Comparison of ENCODE assay signal across 11 mouse cellular contexts in the genomic region with DNA sequence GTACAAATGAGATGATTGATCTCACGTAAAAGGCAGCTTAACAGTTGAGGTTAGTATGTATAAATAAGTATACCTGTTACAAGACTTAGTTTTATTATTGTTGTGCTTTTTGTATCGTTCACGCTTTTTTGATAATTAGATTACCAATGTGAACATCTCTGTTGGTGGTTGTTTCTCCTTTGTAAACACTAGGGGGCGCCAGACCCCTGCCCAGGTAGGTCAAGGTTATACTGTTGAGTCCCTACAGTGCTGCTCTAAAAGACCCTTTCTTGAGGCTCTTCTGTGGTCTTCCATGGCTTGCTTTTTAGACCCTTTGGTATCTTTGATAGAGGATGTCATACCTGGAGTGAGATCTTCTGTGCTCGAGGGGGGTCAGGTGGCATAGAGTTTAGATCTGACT. TPM values are rescaled to one million over a fixed set of nuclear protein-coding genes. Genes with fewer than 3 reads are reported as not detected.
DNase-seq lines count a peak whose midpoint lies in the region; ATAC-seq and TF ChIP-seq lines count a peak whose summit lies in the region.
"Had no signal": no experiment of that assay in that cellular context is flagged by ENCODE, and none has a peak within 500 bp of the region (broad histone marks: within the 10 kb centered on the region; RNA-seq: fewer than 3 reads in every experiment).

No protein-coding gene starts in this region.

- no peak for TF ChIP-seq EP300 in heart, postnatal 0 days (IDR thresholded peaks at IDR 0.05; ENCODE audit: low read depth)

- no peaks in the 10 kb centered on the region for H3K9me3 ChIP-seq in heart, postnatal 0 days (replicated peaks; ENCODE audit: control insufficient read depth, low read length)
- no peaks in the 10 kb centered on the region for H3K9me3 ChIP-seq in heart, embryonic 12.5 days (replicated peaks)
- no peaks in the 10 kb centered on the region for H3K9me3 ChIP-seq in midbrain, postnatal 0 days (ENCODE audit: low read length)
- H3K9me3 ChIP-seq in midbrain, embryonic 15.5 days = no peaks in the 10 kb centered on the region
- H3K9me3 ChIP-seq: embryonic facial prominence, embryonic 13.5 days; stomach, embryonic 15.5 days had no signal

- H3K27me3 ChIP-seq in heart, postnatal 0 days (ENCODE audit: control insufficient read depth, insufficient read depth, low read length) = no peaks in the 10 kb centered on the region
- H3K27me3 ChIP-seq in heart, embryonic 12.5 days (replicated peaks) = no peaks in the 10 kb centered on the region
- H3K27me3 ChIP-seq in midbrain, postnatal 0 days (ENCODE audit: insufficient read depth, low read length) = no peaks in the 10 kb centered on the region
- H3K27me3 ChIP-seq in midbrain, embryonic 15.5 days (replicated peaks) = no peaks in the 10 kb centered on the region
- H3K27me3 ChIP-seq in small intestine, adult 2 months (ENCODE audit: control insufficient read depth, insufficient read depth, low read length) = no peaks in the 10 kb centered on the region
- H3K27me3 ChIP-seq: embryonic facial prominence, embryonic 13.5 days; stomach, embryonic 15.5 days had no signal

- H3K4me2 ChIP-seq in heart, postnatal 0 days (ENCODE audit: low read depth, low read length) = no peak overlapping the region
- no peak overlapping the region for H3K4me2 ChIP-seq in heart, embryonic 12.5 days
- H3K4me2 ChIP-seq in midbrain, postnatal 0 days (ENCODE audit: low read depth, low read length, poor library complexity, severe bottlenecking) = no peak overlapping the region
- no peak overlapping the region for H3K4me2 ChIP-seq in midbrain, embryonic 15.5 days
- H3K4me2 ChIP-seq: embryonic facial prominence, embryonic 13.5 days; stomach, embryonic 15.5 days had no signal

- TF ChIP-seq CTCF in heart, postnatal 0 days (IDR thresholded peaks at IDR 0.05; ENCODE audit: low read depth) = peak; percentile 53
- peak; percentile 77 for TF ChIP-seq CTCF in midbrain, postnatal 0 days (IDR thresholded peaks at IDR 0.05)
- TF ChIP-seq CTCF in brain, embryonic 14.5 days (IDR thresholded peaks at IDR 0.05; ENCODE audit: borderline replicate concordance, extremely low read depth, insufficient read depth, insufficient read length) = peak; percentile 58; the same call in 1 of the 2 replicates
- TF ChIP-seq CTCF in small intestine, adult 2 months (IDR thresholded peaks at IDR 0.05; ENCODE audit: extremely low read depth, insufficient read length, insufficient replicate concordance, low read depth, low read length) = peak; percentile 63; the same call in 1 of the 2 replicates

- H3K36me3 ChIP-seq in heart, postnatal 0 days (replicated peaks; ENCODE audit: control insufficient read depth, insufficient read depth, low read length) = peaks cover 6% of the 10 kb centered on the region; the same call in 1 of the 2 replicates
- peaks cover 4% of the 10 kb centered on the region; the same call in 1 of the 2 replicates for H3K36me3 ChIP-seq in heart, embryonic 12.5 days
- H3K36me3 ChIP-seq in midbrain, postnatal 0 days (ENCODE audit: insufficient read depth, low read length) = peaks cover 4% of the 10 kb centered on the region; the same call in 1 of the 2 replicates
- 0 out of 2 replicates have a peak, but pooled peaks cover 2% of the 10 kb centered on the region for H3K36me3 ChIP-seq in midbrain, embryonic 15.5 days (replicated peaks)
- peaks cover 13% of the 10 kb centered on the region for H3K36me3 ChIP-seq in small intestine, adult 2 months (ENCODE audit: control insufficient read depth, insufficient read depth, low read length)

- WGBS in heart, postnatal 0 days = 72% methylated on average over 5 of the region's 5 CpGs
- 70% methylated on average over 5 of the region's 5 CpGs for WGBS in heart, embryonic 12.5 days
- WGBS in midbrain, postnatal 0 days = 67% methylated on average over 5 of the region's 5 CpGs
- WGBS in midbrain, embryonic 15.5 days = 70% methylated on average over 5 of the region's 5 CpGs
- WGBS in small intestine, adult 2 months = 73% methylated on average over 5 of the region's 5 CpGs

- no peaks in the 10 kb centered on the region for H3K4me1 ChIP-seq in heart, postnatal 0 days (ENCODE audit: control insufficient read depth, insufficient read depth)
- H3K4me1 ChIP-seq in heart, embryonic 12.5 days (replicated peaks) = 0 out of 2 replicates have a peak, but pooled peaks cover 3% of the 10 kb centered on the region
- H3K4me1 ChIP-seq in midbrain, postnatal 0 days (ENCODE audit: insufficient read depth, low read length) = no peaks in the 10 kb centered on the region; the same call in 1 of the 2 replicates
- H3K4me1 ChIP-seq in midbrain, embryonic 15.5 days = peaks cover 12% of the 10 kb centered on the region
- no peaks in the 10 kb centered on the region for H3K4me1 ChIP-seq in small intestine, adult 2 months (ENCODE audit: control insufficient read depth, insufficient read depth, insufficient read length, low read length)
- H3K4me1 ChIP-seq: stomach, embryonic 15.5 days had no signal

- H3K27ac ChIP-seq in heart, postnatal 0 days (ENCODE audit: low read depth) = no peak overlapping the region
- H3K27ac ChIP-seq in heart, embryonic 12.5 days (ENCODE audit: poor library complexity, severe bottlenecking) = no peak overlapping the region
- no peak overlapping the region for H3K27ac ChIP-seq in midbrain, postnatal 0 days (ENCODE audit: low read depth, low read length)
- no peak overlapping the region for H3K27ac ChIP-seq in midbrain, embryonic 15.5 days
- no peak overlapping the region for H3K27ac ChIP-seq in small intestine, adult 2 months (ENCODE audit: insufficient read depth, low read depth, low read length)
- H3K27ac ChIP-seq: embryonic facial prominence, embryonic 13.5 days; stomach, embryonic 15.5 days had no signal

- H3K4me3 ChIP-seq in heart, postnatal 0 days (ENCODE audit: low read depth, low read length) = no peak overlapping the region
- no peak overlapping the region for H3K4me3 ChIP-seq in heart, embryonic 12.5 days
- H3K4me3 ChIP-seq in midbrain, postnatal 0 days (ENCODE audit: low read depth, low read length) = no peak overlapping the region
- no peak overlapping the region for H3K4me3 ChIP-seq in midbrain, embryonic 15.5 days
- no peak overlapping the region for H3K4me3 ChIP-seq in small intestine, adult 2 months (ENCODE audit: low read depth, low read length)
- H3K4me3 ChIP-seq: embryonic facial prominence, embryonic 13.5 days; stomach, embryonic 15.5 days had no signal

- no peak for DNase-seq in heart, postnatal 0 days (ENCODE audit: low spot score)
- DNase-seq in midbrain, postnatal 0 days (ENCODE audit: low spot score) = peak; percentile 26
- peak; percentile 38 for DNase-seq in brain, embryonic 14.5 days (ENCODE audit: low read depth)
- no peak for DNase-seq in gastrocnemius, postnatal 25 days
- no peak for DNase-seq in layer of hippocampus, postnatal 10 days (ENCODE audit: low spot score in 2 of 2)
- DNase-seq: heart, postnatal 4 days had no signal

- H3K9ac ChIP-seq in heart, postnatal 0 days (replicated peaks; ENCODE audit: low read depth, low read length) = no peak overlapping the region
- no peak overlapping the region for H3K9ac ChIP-seq in heart, embryonic 12.5 days
- H3K9ac ChIP-seq in midbrain, postnatal 0 days (replicated peaks; ENCODE audit: low read length, poor library complexity, severe bottlenecking) = no peak overlapping the region
- no peak overlapping the region for H3K9ac ChIP-seq in midbrain, embryonic 15.5 days
- H3K9ac ChIP-seq: embryonic facial prominence, embryonic 13.5 days; stomach, embryonic 15.5 days had no signal

- no peak for TF ChIP-seq POLR2A in brain, embryonic 14.5 days (IDR thresholded peaks at IDR 0.05; ENCODE audit: borderline replicate concordance, extremely low read depth, insufficient read depth, insufficient read length, poor library complexity, severe bottlenecking)
- TF ChIP-seq POLR2A in small intestine, adult 2 months (IDR thresholded peaks at IDR 0.05; ENCODE audit: low read depth, low read length) = no peak

- ATAC-seq in heart, postnatal 0 days (ENCODE audit: insufficient read depth, low read depth) = no peak
- ATAC-seq in heart, embryonic 12.5 days (ENCODE audit: insufficient number of reproducible peaks, low FRiP score) = no peak
- ATAC-seq in midbrain, postnatal 0 days (ENCODE audit: low FRiP score) = no peak
- ATAC-seq in midbrain, embryonic 15.5 days (replicated peaks) = no peak

RNA-seq across cellular contexts. Expression of gene Ercc6, which starts 20.8 kb away (rescaled TPM):
- total RNA-seq in heart, postnatal 0 days (2014; rRNA removed; ENCODE audit: low replicate concordance) = 2.7 and 5.5 TPM in 2 replicates
- 5.2 and 6.2 TPM in 2 replicates for polyA plus RNA-seq in heart, postnatal 0 days (2015; fragmentation: Nextera tagmentation; extraction: Ambion mirVana)
- polyA plus RNA-seq in heart, embryonic 12.5 days (2016; fragmentation: Nextera tagmentation; extraction: Ambion mirVana) = 15.1 and 19.6 TPM in 2 replicates
- 9.9 and 17.6 TPM in 2 replicates for total RNA-seq in midbrain, postnatal 0 days (2014; rRNA removed)
- polyA plus RNA-seq in midbrain, postnatal 0 days (2015; fragmentation: Nextera tagmentation; extraction: Ambion mirVana) = 16.8 and 18.5 TPM in 2 replicates
- polyA plus RNA-seq in midbrain, embryonic 15.5 days (2015; fragmentation: Nextera tagmentation; extraction: Ambion mirVana) = 29.8 and 33.3 TPM in 2 replicates
- 15.1 and 15.9 TPM in 2 replicates for polyA plus RNA-seq in brain, embryonic 14.5 days (2012; rRNA removed)
- 0.91 and 2.0 TPM in 2 replicates for polyA plus RNA-seq in small intestine, adult 2 months (2012; rRNA removed)
- 1 to 10 TPM; 3.8 to 4.0 TPM for total RNA-seq in gastrocnemius, postnatal 25 days (2021)
- total RNA-seq in layer of hippocampus, postnatal 10 days (2021) = 10 to 100 TPM; 18.0 to 21.4 TPM

Comparison
In these comparisons a context has a peak if more than half of its experiments do, and no peak if none do; other contexts are left out.
1. DNase-seq: peak in midbrain, postnatal 0 days (single experiment) and brain, embryonic 14.5 days (single experiment); none in heart, postnatal 0 days (single experiment), gastrocnemius, postnatal 25 days (single experiment) and layer of hippocampus, postnatal 10 days (0 of 2).
2. Peak in every context shown above with its lines, with median percentiles within 50 percentile points of each other: CTCF ChIP-seq.